Comparison of ENCODE assay signal across 21 mouse cellular contexts in the genomic region with DNA sequence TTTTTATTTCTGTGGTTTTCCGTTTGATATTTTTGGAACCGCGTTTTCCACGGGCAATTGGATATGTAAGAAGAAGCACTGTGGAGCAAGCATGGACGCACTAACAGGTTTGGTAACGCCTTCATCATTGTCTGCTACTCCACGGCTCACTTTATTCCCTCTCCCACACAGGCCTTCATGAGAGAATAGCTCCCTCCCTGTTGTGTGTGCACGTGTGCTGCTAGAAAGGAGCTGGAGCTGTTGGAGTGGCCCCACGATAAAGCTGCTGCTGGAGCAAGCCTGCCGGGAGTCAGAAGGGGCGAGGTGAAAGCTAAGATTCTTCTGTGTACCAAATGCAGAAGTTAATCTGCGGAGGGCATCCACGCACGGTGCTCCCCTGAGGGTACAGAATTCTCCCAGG.
DNase-seq lines count a peak whose midpoint lies in the region; ATAC-seq lines count a peak whose summit lies in the region.
"Had no signal": no experiment of that assay in that cellular context is flagged by ENCODE, and none has a peak within 500 bp of the region (broad histone marks: within the 10 kb centered on the region; RNA-seq: fewer than 3 reads in every experiment).

No protein-coding gene starts in this region.

- no peaks in the 10 kb centered on the region for H3K27me3 ChIP-seq in forebrain, embryonic 14.5 days (replicated peaks; ENCODE audit: control insufficient read depth, insufficient read depth, low read length)
- H3K27me3 ChIP-seq in forebrain, embryonic 15.5 days, result no peaks in the 10 kb centered on the region
- H3K27me3 ChIP-seq in embryonic facial prominence, embryonic 10.5 days (replicated peaks; ENCODE audit: low read depth, poor library complexity, severe bottlenecking), result 0 out of 2 replicates have a peak, but pooled peaks cover 5% of the 10 kb centered on the region
- H3K27me3 ChIP-seq in embryonic facial prominence, embryonic 15.5 days, result no peaks in the 10 kb centered on the region
- H3K27me3 ChIP-seq: CH12.LX; forebrain, embryonic 13.5 days; hindbrain, embryonic 12.5 days; Patski had no signal

- no peak for ATAC-seq in forebrain, embryonic 14.5 days
- no peak for ATAC-seq in forebrain, embryonic 15.5 days (replicated peaks)
- ATAC-seq in embryonic facial prominence, embryonic 15.5 days (ENCODE audit: insufficient number of reproducible peaks, low FRiP score, low TSS enrichment, low read depth), result no peak
- ATAC-seq: activated CD4-positive, CD25-positive, alpha-beta regulatory T cell, adult 4 months; forebrain, embryonic 13.5 days; hindbrain, embryonic 16.5 days; Patski had no signal

- H3K4me1 ChIP-seq in forebrain, embryonic 14.5 days (ENCODE audit: control insufficient read depth, insufficient read depth, low read length), result no peaks in the 10 kb centered on the region
- H3K4me1 ChIP-seq in forebrain, embryonic 15.5 days, result peaks cover 5% of the 10 kb centered on the region; the same call in 1 of the 2 replicates
- H3K4me1 ChIP-seq in embryonic facial prominence, embryonic 10.5 days, result peaks cover 56% of the 10 kb centered on the region
- peaks cover 49% of the 10 kb centered on the region for H3K4me1 ChIP-seq in embryonic facial prominence, embryonic 15.5 days

- H3K4me3 ChIP-seq in forebrain, embryonic 14.5 days (ENCODE audit: low read depth, low read length), result no peak overlapping the region
- no peak overlapping the region for H3K4me3 ChIP-seq in forebrain, embryonic 15.5 days
- H3K4me3 ChIP-seq in embryonic facial prominence, embryonic 10.5 days, result no peak overlapping the region
- no peak overlapping the region for H3K4me3 ChIP-seq in embryonic facial prominence, embryonic 15.5 days (replicated peaks)
- H3K4me3 ChIP-seq: forebrain, embryonic 13.5 days; heart, embryonic 13.5 days; hindbrain, embryonic 12.5 days had no signal

- no peak overlapping the region for H3K4me2 ChIP-seq in forebrain, embryonic 14.5 days (ENCODE audit: low read length)
- H3K4me2 ChIP-seq in forebrain, embryonic 15.5 days (replicated peaks), result no peak overlapping the region
- H3K4me2 ChIP-seq in embryonic facial prominence, embryonic 15.5 days (replicated peaks), result no peak overlapping the region
- H3K4me2 ChIP-seq: forebrain, embryonic 13.5 days; heart, embryonic 13.5 days; hindbrain, embryonic 12.5 days had no signal

- no peaks in the 10 kb centered on the region for H3K9me3 ChIP-seq in forebrain, embryonic 14.5 days (replicated peaks; ENCODE audit: control insufficient read depth, low read length)
- no peaks in the 10 kb centered on the region for H3K9me3 ChIP-seq in forebrain, embryonic 15.5 days
- H3K9me3 ChIP-seq in embryonic facial prominence, embryonic 10.5 days, result no peaks in the 10 kb centered on the region
- H3K9me3 ChIP-seq in embryonic facial prominence, embryonic 15.5 days (replicated peaks), result no peaks in the 10 kb centered on the region
- H3K9me3 ChIP-seq: forebrain, embryonic 13.5 days; heart, embryonic 13.5 days; hindbrain, embryonic 12.5 days had no signal

- H3K36me3 ChIP-seq in forebrain, embryonic 14.5 days (ENCODE audit: control insufficient read depth, insufficient read depth, low read length), result no peaks in the 10 kb centered on the region
- H3K36me3 ChIP-seq in forebrain, embryonic 15.5 days, result no peaks in the 10 kb centered on the region
- no peaks in the 10 kb centered on the region for H3K36me3 ChIP-seq in embryonic facial prominence, embryonic 10.5 days (replicated peaks)
- no peaks in the 10 kb centered on the region for H3K36me3 ChIP-seq in embryonic facial prominence, embryonic 15.5 days
- H3K36me3 ChIP-seq: heart, embryonic 13.5 days; hindbrain, embryonic 12.5 days had no signal

- peak; percentile 35 for DNase-seq in forebrain, embryonic 14.5 days (ENCODE audit: low spot score)
- DNase-seq in brain, adult 2 months (ENCODE audit: low read depth, low spot score), result peak; percentile 59
- no peak for DNase-seq in embryonic facial prominence, embryonic 10.5 days (ENCODE audit: low spot score)
- no peak for DNase-seq in adrenal gland, adult 8-10 months
- no peak for DNase-seq in liver
- DNase-seq: cerebellum, adult 18-20 months; cerebellum, adult 9-11 months; cerebellum, postnatal 36 days; gastrocnemius, postnatal 36 days; heart, adult 11 months; heart, postnatal 36 days; kidney, adult 18-20 months had no signal

- no peak overlapping the region for H3K9ac ChIP-seq in forebrain, embryonic 14.5 days (ENCODE audit: low read length)
- no peak overlapping the region for H3K9ac ChIP-seq in forebrain, embryonic 15.5 days (replicated peaks)
- H3K9ac ChIP-seq in embryonic facial prominence, embryonic 15.5 days, result no peak overlapping the region
- H3K9ac ChIP-seq: forebrain, embryonic 13.5 days; heart, embryonic 13.5 days; hindbrain, embryonic 12.5 days had no signal

- 43% methylated on average over 14 of the region's 14 CpGs for WGBS in forebrain, embryonic 14.5 days
- WGBS in forebrain, embryonic 15.5 days, result 47% methylated on average over 14 of the region's 14 CpGs
- 57% methylated on average over 14 of the region's 14 CpGs for WGBS in embryonic facial prominence, embryonic 10.5 days
- WGBS in embryonic facial prominence, embryonic 15.5 days, result 20% methylated on average over 14 of the region's 14 CpGs

- H3K27ac ChIP-seq in forebrain, embryonic 14.5 days (ENCODE audit: low read depth, low read length), result no peak overlapping the region
- no peak overlapping the region for H3K27ac ChIP-seq in forebrain, embryonic 15.5 days (replicated peaks)
- peak overlapping the region; percentile 57 for H3K27ac ChIP-seq in embryonic facial prominence, embryonic 10.5 days (replicated peaks)
- H3K27ac ChIP-seq in embryonic facial prominence, embryonic 15.5 days (replicated peaks), result 0 out of 2 replicates have a peak overlapping the region, but pooled peaks have one; percentile 12
- H3K27ac ChIP-seq: forebrain, embryonic 13.5 days; heart, embryonic 13.5 days; hindbrain, embryonic 12.5 days had no signal

Comparison
In these comparisons a context has a peak if more than half of its experiments do, and no peak if none do; other contexts are left out.
1. DNase-seq: peak in forebrain, embryonic 14.5 days (single experiment) and brain, adult 2 months (single experiment); none in embryonic facial prominence, embryonic 10.5 days (single experiment), adrenal gland, adult 8-10 months (single experiment) and liver (single experiment).
2. H3K27ac ChIP-seq: peak in embryonic facial prominence, embryonic 10.5 days (single experiment) and embryonic facial prominence, embryonic 15.5 days (single experiment); none in forebrain, embryonic 14.5 days (single experiment) and forebrain, embryonic 15.5 days (single experiment).